Mouse (Mus musculus) liver, postnatal 0 days (tissue): Measurements from ENCODE around the gene Syde2. TPM values are rescaled to one million over a fixed set of nuclear protein-coding genes. Genes with fewer than 3 reads are reported as not detected.
A peak's percentile ranks its signal among the peaks of the same experiment; 100 is the strongest.

ENCODE experiments used
- ATAC-seq: fragments of 200-750 bp; cut with Nextera tagmentation; 2 replicates; pipeline ENCODE4 v1.8.0; 2017; ENCODE audit warnings: mild to moderate bottlenecking, moderate library complexity
- DNase-seq: peaks from one replicate; pipeline ENCODE4 v3.0.0-alpha.2; 2016
- H3K27ac ChIP-seq: fragments of 300-500 bp; sonication (generic); 2 replicates; pipeline ENCODE4 v1.5.1; 2014; ENCODE audit warnings: antibody characterized with exemption, moderate library complexity, mild to moderate bottlenecking, low read depth
- H3K27me3 ChIP-seq: fragments of 300-500 bp; sonication (generic); 2 replicates; pipeline ENCODE4 v1.6.1; 2014; ENCODE audit warnings: low read length, control low read depth, mixed read lengths; ENCODE audit not compliant: insufficient read depth
- H3K36me3 ChIP-seq: fragments of 300-500 bp; sonication (generic); replicated peaks from 2 replicates; pipeline ENCODE4 v1.6.1; 2014; ENCODE audit warnings: mild to moderate bottlenecking, control low read depth, low read length, moderate library complexity, mixed read lengths; ENCODE audit not compliant: insufficient read depth
- H3K4me1 ChIP-seq: fragments of 300-500 bp; sonication (generic); 2 replicates; pipeline ENCODE4 v1.6.1; 2014; ENCODE audit warnings: antibody characterized with exemption, mild to moderate bottlenecking, control low read depth; ENCODE audit not compliant: insufficient read depth
- H3K4me2 ChIP-seq: fragments of 300-500 bp; sonication (generic); 2 replicates; pipeline ENCODE4 v1.6.1; 2014; ENCODE audit warnings: low read depth, mild to moderate bottlenecking, low read length, moderate library complexity, mixed read lengths
- H3K4me3 ChIP-seq: fragments of 300-500 bp; sonication (generic); 2 replicates; pipeline ENCODE4 v1.5.1; 2014; ENCODE audit warnings: low read depth, low read length
- H3K9ac ChIP-seq: fragments of 300-500 bp; sonication (generic); replicated peaks from 2 replicates; pipeline ENCODE4 v1.6.1; 2014; ENCODE audit warnings: mild to moderate bottlenecking, moderate library complexity
- H3K9me3 ChIP-seq: fragments of 300-500 bp; sonication (generic); 2 replicates; pipeline ENCODE4 v1.6.1; 2016; ENCODE audit warnings: mild to moderate bottlenecking, control low read depth, low read length, mixed read lengths
- CTCF ChIP-seq: sonication (generic); IDR thresholded peaks from 2 replicates; pipeline ENCODE4 v1.5.1; 2016; ENCODE audit warnings: antibody characterized with exemption, low read depth
- EP300 ChIP-seq: IDR thresholded peaks from 2 replicates; pipeline ENCODE4 v1.6.1; 2016; ENCODE audit warnings: antibody characterized with exemption, low read depth, mild to moderate bottlenecking
- WGBS: fragments of 180-500 bp; shearing (Covaris S2); extraction: QIAGEN DNeasy Blood & Tissue Kit; methylation state at CpG from one replicate; pipeline ENCODE4 v1.1.7; 2014; ENCODE audit not compliant: insufficient replicate concordance; 5-methylcytosine and 5-hydroxymethylcytosine counted together
- polyA plus RNA-seq: library from polyadenylated mRNA; unstranded; fragments of >200 nt; fragmentation: Nextera tagmentation; extraction: Ambion mirVana; gene quantifications from 2 replicates; pipeline ENCODE4 v1.2.1, GENCODE M21; 2015

Gene Syde2
- polyA plus RNA-seq, 1 experiment from 2014 or later = 0.47 TPM

- Histone ChIP-seq H3K4me3 (no peak overlapping the region), H3K36me3 (no peaks in the 10 kb centered on the region), H3K27ac (peak overlapping the region; percentile 48), H3K4me2 (0 out of 2 replicates have a peak overlapping the region, but pooled peaks have one; percentile 18), H3K9me3 (no peaks in the 10 kb centered on the region), H3K4me1 (peaks cover 3% of the 10 kb centered on the region), H3K9ac (no peak overlapping the region), H3K27me3 (peaks cover 25% of the 10 kb centered on the region)
- 0 out of 2 replicates have a peak, but pooled peaks have one; percentile 19 for TF ChIP-seq EP300
- no peak for TF ChIP-seq CTCF
- DNase-seq (no peak), ATAC-seq (no peak)
- WGBS = 39% methylated on average over 7 of the region's 7 CpGs
These were observed 2.2 kb upstream of the Syde2 start for GRCm38 (mm10) chr3:145985333-145985925.

- H3K9me3 ChIP-seq = no peaks in the 10 kb centered on the region
- DNase-seq = no peak
- H3K4me2 ChIP-seq = no peak overlapping the region
- H3K4me3 ChIP-seq = no peak overlapping the region
- no peak overlapping the region; the same call in 1 of the 2 replicates for H3K27ac ChIP-seq
- H3K4me1 ChIP-seq = peaks cover 3% of the 10 kb centered on the region
- H3K9ac ChIP-seq = no peak overlapping the region
- no peaks in the 10 kb centered on the region for H3K36me3 ChIP-seq
- H3K27me3 ChIP-seq = peaks cover 25% of the 10 kb centered on the region
- TF ChIP-seq EP300 (no peak), CTCF (no peak)
- no peak for ATAC-seq
- 58% methylated on average over 6 of the region's 6 CpGs for WGBS
These were observed 1.2 kb upstream of the Syde2 start for GRCm38 (mm10) chr3:145986317-145987001.

GRCm38 (mm10) chr3:145987970-145988683, 457 bp downstream of the Syde2 start:
- Histone ChIP-seq H3K27ac (peak overlapping the region; percentile 87), H3K4me1 (peaks cover 10% of the 10 kb centered on the region), H3K36me3 (no peaks in the 10 kb centered on the region), H3K27me3 (peaks cover 25% of the 10 kb centered on the region), H3K9me3 (no peaks in the 10 kb centered on the region), H3K9ac (peak overlapping the region; percentile 60), H3K4me2 (peak overlapping the region; percentile 79), H3K4me3 (peak overlapping the region; percentile 55)
- DNase-seq = peak; percentile 79
- peak; percentile 91 for ATAC-seq
- under 1% methylated on average over 73 of the region's 101 CpGs for WGBS
- TF ChIP-seq EP300 (no peak), CTCF (no peak)

- ATAC-seq = no peak
- peak overlapping the region; percentile 79 for H3K4me2 ChIP-seq
- H3K4me3 ChIP-seq = peak overlapping the region; percentile 55
- no peaks in the 10 kb centered on the region for H3K36me3 ChIP-seq
- H3K9ac ChIP-seq = peak overlapping the region; percentile 59
- H3K27ac ChIP-seq = peak overlapping the region; percentile 72
- TF ChIP-seq EP300 (no peak), CTCF (no peak)
- peaks cover 10% of the 10 kb centered on the region for H3K4me1 ChIP-seq
- 2% methylated on average over 43 of the region's 45 CpGs for WGBS
- DNase-seq = no peak
- peaks cover 25% of the 10 kb centered on the region for H3K27me3 ChIP-seq
- H3K9me3 ChIP-seq = no peaks in the 10 kb centered on the region
These were observed 1.3 kb downstream of the Syde2 start for GRCm38 (mm10) chr3:145988684-145989575.

- WGBS = 12% methylated on average over 11 of the region's 11 CpGs
- Histone ChIP-seq H3K4me2 (peak overlapping the region; percentile 79), H3K4me3 (peak overlapping the region; percentile 55), H3K4me1 (peaks cover 10% of the 10 kb centered on the region), H3K27me3 (peaks cover 25% of the 10 kb centered on the region), H3K36me3 (no peaks in the 10 kb centered on the region), H3K9me3 (no peaks in the 10 kb centered on the region), H3K27ac (no peak overlapping the region), H3K9ac (peak overlapping the region; percentile 59)
- no peak for TF ChIP-seq EP300
- TF ChIP-seq CTCF = no peak
- no peak for DNase-seq
- no peak for ATAC-seq
These were observed 2.0 kb downstream of the Syde2 start for GRCm38 (mm10) chr3:145989576-145990081.
